In genomic region chr13:45614762-45615161, GRCm38 (mm10) we compare ENCODE assay signal across 17 mouse cellular contexts.
DNase-seq lines count a peak whose midpoint lies in the region; ATAC-seq and TF ChIP-seq lines count a peak whose summit lies in the region.
"Had no signal": no experiment of that assay in that cellular context is flagged by ENCODE, and none has a peak within 500 bp of the region (broad histone marks: within the 10 kb centered on the region; RNA-seq: fewer than 3 reads in every experiment).

No protein-coding gene starts in this region.

- no peak for TF ChIP-seq CTCF in CH12.LX (conservative IDR thresholded peaks at IDR 0.05 in 1 of 2, IDR thresholded peaks at IDR 0.05 in 1 of 2; ENCODE audit: low read depth in 2 of 2, low read length in 2 of 2)

- TF ChIP-seq POLR2A in CH12.LX (IDR thresholded peaks at IDR 0.05; ENCODE audit: low read depth, low read length) = no peak

- peak overlapping the region; percentile 44; the same call in 1 of the 2 replicates for H3K27ac ChIP-seq in heart, embryonic 10.5 days
- no peak overlapping the region for H3K27ac ChIP-seq in CH12.LX (ENCODE audit: insufficient read depth, low read depth)
- no peak overlapping the region for H3K27ac ChIP-seq in intestine, embryonic 16.5 days (ENCODE audit: low read length)
- H3K27ac ChIP-seq: embryonic facial prominence, embryonic 12.5 days; forebrain, embryonic 15.5 days; midbrain, embryonic 10.5 days had no signal

- H3K9me3 ChIP-seq in heart, embryonic 10.5 days = no peaks in the 10 kb centered on the region
- no peaks in the 10 kb centered on the region for H3K9me3 ChIP-seq in CH12.LX (replicated peaks; ENCODE audit: low read length)
- H3K9me3 ChIP-seq in intestine, embryonic 16.5 days (ENCODE audit: control insufficient read depth, low read length) = no peaks in the 10 kb centered on the region
- H3K9me3 ChIP-seq: embryonic facial prominence, embryonic 12.5 days; forebrain, embryonic 15.5 days; G1E; midbrain, embryonic 10.5 days had no signal

- H3K79me2 ChIP-seq in CH12.LX (replicated peaks; ENCODE audit: control insufficient read depth, extremely low read depth, insufficient read depth, poor library complexity, severe bottlenecking) = no peaks in the 10 kb centered on the region

- H3K4me3 ChIP-seq in heart, embryonic 10.5 days = no peak overlapping the region
- no peak overlapping the region for H3K4me3 ChIP-seq in CH12.LX (replicated peaks in 1 of 3; ENCODE audit: low read depth in 2 of 3, low read length in 2 of 3, poor library complexity in 1 of 3)
- no peak overlapping the region for H3K4me3 ChIP-seq in intestine, embryonic 16.5 days (ENCODE audit: low read length)
- H3K4me3 ChIP-seq: embryonic facial prominence, embryonic 12.5 days; forebrain, embryonic 15.5 days; midbrain, embryonic 10.5 days had no signal

- dilution Hi-C loops in CH12.LX (cut with MboI; ENCODE audit: extremely low pct_ligation_motif_present, extremely low pct_unique_long_range_greater_than_20kb, low sequenced_read_pairs) = no loop called here

- WGBS in heart, embryonic 10.5 days = 66% methylated on average over 11 of the region's 11 CpGs
- WGBS in intestine, embryonic 16.5 days = 72% methylated on average over 11 of the region's 11 CpGs

- TF ChIP-seq RAD21 in CH12.LX (IDR thresholded peaks at IDR 0.05; ENCODE audit: low read depth, low read length) = no peak

- no peaks in the 10 kb centered on the region for H3K36me3 ChIP-seq in heart, embryonic 10.5 days
- peaks cover 17 to 74% of the 10 kb centered on the region in 2 experiments for H3K36me3 ChIP-seq in CH12.LX (replicated peaks in 1 of 2; ENCODE audit: control insufficient read depth in 1 of 2, insufficient read depth in 1 of 2, low read length in 1 of 2)
- no peaks in the 10 kb centered on the region for H3K36me3 ChIP-seq in intestine, embryonic 16.5 days (ENCODE audit: control insufficient read depth, insufficient read depth, low read length)
- H3K36me3 ChIP-seq: embryonic facial prominence, embryonic 12.5 days; forebrain, embryonic 15.5 days; midbrain, embryonic 10.5 days had no signal

- H3K9ac ChIP-seq in CH12.LX (ENCODE audit: insufficient read depth, low read depth) = no peak overlapping the region
- no peak overlapping the region for H3K9ac ChIP-seq in intestine, embryonic 16.5 days (ENCODE audit: low read depth, low read length)
- H3K9ac ChIP-seq: embryonic facial prominence, embryonic 12.5 days; forebrain, embryonic 15.5 days had no signal

- no peak overlapping the region for H3K4me2 ChIP-seq in CH12.LX (ENCODE audit: insufficient read depth, low read depth, poor library complexity, severe bottlenecking)
- no peak overlapping the region for H3K4me2 ChIP-seq in intestine, embryonic 16.5 days (ENCODE audit: low read depth, low read length)
- H3K4me2 ChIP-seq: embryonic facial prominence, embryonic 12.5 days; forebrain, embryonic 15.5 days had no signal

- in situ Hi-C loops in CH12.LX (cut with MboI; ENCODE audit: low pct_ligation_motif_present, low pct_unique_long_range_greater_than_20kb, low sequenced_read_pairs) = no loop called here

- peaks cover 31% of the 10 kb centered on the region for H3K4me1 ChIP-seq in heart, embryonic 10.5 days
- peaks cover 17 to 49% of the 10 kb centered on the region in 2 experiments for H3K4me1 ChIP-seq in CH12.LX (ENCODE audit: control insufficient read depth in 1 of 2, insufficient read depth in 2 of 2)
- H3K4me1 ChIP-seq in intestine, embryonic 16.5 days (ENCODE audit: control insufficient read depth, insufficient read depth, low read length) = no peaks in the 10 kb centered on the region
- H3K4me1 ChIP-seq: embryonic facial prominence, embryonic 12.5 days; midbrain, embryonic 10.5 days had no signal

- TF ChIP-seq EP300 in CH12.LX (IDR thresholded peaks at IDR 0.05; ENCODE audit: low read length) = no peak

- DNase-seq in heart, embryonic 10.5 days (ENCODE audit: low spot score) = no peak
- no peak for DNase-seq in heart, adult 11 months
- peak; percentile 86 for DNase-seq in CH12.LX (ENCODE audit: extremely low read depth)
- DNase-seq in frontal cortex, postnatal 10 days (ENCODE audit: low spot score in 2 of 2) = peak; percentile 32 to 59
- peak; percentile 15 for DNase-seq in retina, embryonic 14.5 days (ENCODE audit: low spot score)
- DNase-seq in kidney, adult 11 months = no peak
- DNase-seq in cerebellum, adult 11-12 months = no peak
- DNase-seq: B cell, adult 2 months; cerebellum, adult 9-11 months; liver; thymus, postnatal 14 days had no signal

- H3K27me3 ChIP-seq in heart, embryonic 10.5 days (ENCODE audit: insufficient read depth, poor library complexity, severe bottlenecking) = no peaks in the 10 kb centered on the region
- no peaks in the 10 kb centered on the region for H3K27me3 ChIP-seq in CH12.LX (replicated peaks)
- H3K27me3 ChIP-seq in intestine, embryonic 16.5 days (replicated peaks; ENCODE audit: control insufficient read depth, insufficient read depth, low read length) = no peaks in the 10 kb centered on the region
- H3K27me3 ChIP-seq: embryonic facial prominence, embryonic 12.5 days; forebrain, embryonic 15.5 days had no signal

- ATAC-seq in intestine, embryonic 16.5 days = no peak
- ATAC-seq: forebrain, embryonic 15.5 days; intestine, postnatal 0 days had no signal

TF ChIP-seq in CH12.LX, 34 proteins besides CTCF, POLR2A, EP300 and RAD21:
- TF ChIP-seq BHLHE40 (IDR thresholded peaks at IDR 0.05; ENCODE audit: low read depth, low read length) = peak; percentile 23; the same call in 1 of the 2 replicates
- no peak for TF ChIP-seq NRF1 (IDR thresholded peaks at IDR 0.05; ENCODE audit: low read depth, low read length)
- TF ChIP-seq ELF1 (IDR thresholded peaks at IDR 0.05; ENCODE audit: low read depth, low read length) = no peak
- TF ChIP-seq ETS1 (conservative IDR thresholded peaks at IDR 0.05; ENCODE audit: low read depth, low read length) = peak; percentile 71
- TF ChIP-seq PAX5 (IDR thresholded peaks at IDR 0.05; ENCODE audit: low read length) = no peak
- no peak for TF ChIP-seq GABPA (IDR thresholded peaks at IDR 0.05; ENCODE audit: insufficient replicate concordance, low read depth, low read length)
- TF ChIP-seq MEF2A (IDR thresholded peaks at IDR 0.05; ENCODE audit: borderline replicate concordance, low read depth, low read length) = peak; percentile 87
- no peak for TF ChIP-seq CHD1 (IDR thresholded peaks at IDR 0.05; ENCODE audit: low read depth, low read length)
- no peak for TF ChIP-seq MXI1 (IDR thresholded peaks at IDR 0.05; ENCODE audit: low read depth, low read length)

Comparison
In these comparisons a context has a peak if more than half of its experiments do, and no peak if none do; other contexts are left out.
1. DNase-seq: peak in CH12.LX (single experiment), frontal cortex, postnatal 10 days (2 of 2) and retina, embryonic 14.5 days (single experiment); none in heart, embryonic 10.5 days (single experiment), heart, adult 11 months (single experiment), kidney, adult 11 months (single experiment) and cerebellum, adult 11-12 months (single experiment).